Mouse (Mus musculus): ENCODE measurements around the gene Sfxn2.
A peak's percentile ranks its signal among the peaks of the same experiment; 100 is the strongest.

Gene Sfxn2

DNA sequence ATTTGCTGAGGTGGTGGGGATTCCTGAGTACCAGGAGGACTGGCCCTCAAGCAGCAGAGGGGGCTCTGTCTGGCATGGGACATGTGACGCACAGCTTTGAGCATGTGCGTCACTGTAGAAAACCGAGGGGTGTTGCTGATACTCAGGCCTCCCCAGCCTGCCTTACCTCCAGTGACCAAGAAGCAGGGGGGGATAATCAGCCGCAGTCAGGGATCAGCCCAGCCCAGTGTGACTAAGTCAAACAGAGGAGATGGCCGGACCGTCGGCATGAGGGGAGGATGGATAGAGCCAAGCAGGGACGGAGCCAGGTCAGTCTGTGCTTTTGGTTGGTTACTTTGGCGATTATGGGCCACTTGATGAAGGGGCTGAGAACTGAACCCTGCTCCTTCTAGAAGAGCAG lies 58.5 kb downstream of the Sfxn2 start:
- DNase-seq, result no peak

DNA sequence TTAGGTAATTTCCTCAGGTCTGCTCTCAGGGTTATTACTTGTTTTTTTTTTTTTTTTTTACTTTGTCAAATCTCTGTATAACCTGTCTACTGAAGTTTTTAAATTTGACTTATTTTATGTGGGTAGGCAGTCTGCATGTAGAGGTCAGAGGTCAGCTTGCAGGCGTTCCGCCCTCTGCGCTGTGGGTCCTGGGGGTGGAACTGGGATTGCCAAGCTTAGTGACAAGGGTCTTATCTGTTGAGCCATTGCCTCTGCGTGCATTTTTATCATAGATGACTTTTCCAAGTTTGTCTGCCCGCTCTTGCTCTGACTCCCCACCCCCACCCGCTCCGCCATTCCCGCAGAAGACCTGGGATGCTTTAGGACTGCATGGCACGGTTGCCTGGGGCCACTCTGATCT lies 62.6 kb downstream of the Sfxn2 start:
- no peak for DNase-seq

DNA sequence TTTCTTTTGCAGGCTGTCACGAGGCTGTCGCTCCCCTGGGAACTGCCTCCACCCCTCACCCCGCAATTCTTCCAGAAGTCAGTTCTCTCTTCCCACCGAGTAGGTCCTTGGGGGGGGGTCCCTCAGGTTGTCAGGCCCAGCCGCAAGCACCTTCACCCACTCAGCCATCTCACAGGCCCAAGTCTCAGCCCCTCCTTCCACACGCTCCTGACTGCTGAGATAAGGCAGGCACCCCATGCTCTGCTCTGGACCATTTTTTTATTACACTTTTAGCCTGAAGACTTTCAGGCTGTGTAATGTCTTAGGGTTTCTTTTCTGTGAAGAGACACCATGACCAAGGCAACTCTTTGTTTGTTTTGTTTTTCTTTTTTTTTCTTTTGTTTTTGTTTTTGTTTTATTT lies 64.4 kb downstream of the Sfxn2 start:
- no peak for DNase-seq

DNA sequence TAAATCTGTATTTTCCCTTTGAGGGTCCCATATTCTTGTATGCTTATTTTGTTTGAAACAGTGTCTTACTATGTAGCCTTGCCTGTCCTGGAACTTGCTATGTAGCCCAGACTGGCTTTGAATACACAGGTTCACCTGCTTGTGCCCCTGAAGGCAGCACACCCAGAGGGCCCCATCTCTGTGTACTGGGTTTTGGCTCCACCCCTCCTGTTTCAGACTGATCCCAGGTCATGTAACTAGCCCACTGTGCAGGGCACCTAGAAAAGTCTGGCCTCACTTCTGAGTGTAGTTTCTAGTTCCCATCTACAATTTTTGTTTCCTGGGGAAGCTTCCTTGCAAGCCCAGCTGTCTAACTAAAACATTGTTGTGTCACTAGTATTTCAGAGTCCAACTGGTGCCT lies 65.9 kb downstream of the Sfxn2 start:
- DNase-seq, result no peak

DNA sequence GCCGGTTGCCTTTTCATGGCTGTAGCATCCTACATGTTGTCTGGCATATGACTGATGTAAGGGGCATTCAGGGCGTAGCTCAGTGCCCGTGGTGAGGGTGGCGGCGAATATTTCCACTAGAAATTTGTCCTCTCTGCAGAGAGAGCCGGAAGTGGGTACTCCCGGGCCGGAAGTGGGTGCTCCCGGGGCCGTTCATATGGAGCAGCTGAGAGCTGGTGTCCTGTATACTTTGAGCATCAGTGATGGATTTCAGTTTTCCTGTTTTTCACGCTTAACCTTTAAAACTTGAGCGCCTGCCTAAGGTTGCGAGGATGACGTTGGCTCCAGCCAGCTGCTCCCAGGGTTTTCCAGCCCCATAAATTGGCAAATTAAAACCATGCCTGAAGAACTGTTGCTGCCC lies 66.3 kb downstream of the Sfxn2 start:
- DNase-seq, result peak; percentile 24

DNA sequence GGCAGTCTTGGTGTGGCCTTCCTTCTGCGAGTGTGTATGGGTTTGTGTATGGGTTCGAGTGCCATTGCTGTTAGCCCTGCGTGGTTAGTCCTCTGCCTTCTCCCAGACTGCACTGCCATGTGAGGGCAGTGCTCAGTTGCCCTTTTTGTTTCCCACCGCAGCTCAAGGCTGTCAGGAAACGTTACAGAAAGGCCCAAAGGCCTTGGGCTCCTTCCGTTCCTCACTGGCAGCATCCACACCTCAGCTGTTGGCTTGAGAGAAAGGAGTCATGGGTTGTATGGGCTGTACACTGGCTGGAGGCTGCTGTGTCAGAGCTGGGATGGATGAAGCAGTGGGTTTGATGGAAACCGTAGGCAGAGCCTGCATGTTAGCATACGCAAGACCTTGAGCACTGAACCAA lies 67.6 kb downstream of the Sfxn2 start:
- DNase-seq, result no peak

DNA sequence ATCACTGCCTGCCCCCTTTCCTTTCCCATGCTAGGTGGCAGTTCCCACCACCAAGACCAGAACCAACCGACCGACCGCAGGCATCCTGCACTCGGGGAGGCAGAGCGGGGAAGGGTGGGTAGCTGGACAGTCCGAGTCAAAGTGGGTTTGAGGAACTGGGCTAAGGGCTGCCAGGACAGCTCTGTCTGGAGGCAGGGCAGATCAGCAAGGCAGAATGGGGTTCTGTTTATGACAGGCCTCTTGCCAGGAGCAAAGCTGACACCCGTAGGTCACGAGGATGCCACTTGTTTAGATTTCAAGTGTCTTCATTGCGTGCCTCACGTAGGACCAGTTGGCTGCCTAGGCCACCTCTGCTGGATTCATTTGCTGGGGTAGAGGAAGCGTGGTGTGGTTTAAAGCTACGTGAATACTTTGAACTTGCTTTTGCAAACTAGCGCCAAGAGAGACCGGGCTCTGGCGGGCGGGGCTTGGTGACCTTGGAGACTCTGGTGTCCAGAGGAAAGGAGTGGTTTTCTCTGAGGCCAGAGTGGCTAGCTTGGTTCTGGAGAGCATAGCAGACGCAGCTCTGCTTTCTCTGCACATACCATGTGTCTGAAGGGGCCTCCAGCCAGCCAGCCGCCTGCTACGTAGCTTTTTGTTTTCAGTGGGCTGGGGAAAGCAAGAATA lies 68.4 kb downstream of the Sfxn2 start:
- DNase-seq, result no peak

DNA sequence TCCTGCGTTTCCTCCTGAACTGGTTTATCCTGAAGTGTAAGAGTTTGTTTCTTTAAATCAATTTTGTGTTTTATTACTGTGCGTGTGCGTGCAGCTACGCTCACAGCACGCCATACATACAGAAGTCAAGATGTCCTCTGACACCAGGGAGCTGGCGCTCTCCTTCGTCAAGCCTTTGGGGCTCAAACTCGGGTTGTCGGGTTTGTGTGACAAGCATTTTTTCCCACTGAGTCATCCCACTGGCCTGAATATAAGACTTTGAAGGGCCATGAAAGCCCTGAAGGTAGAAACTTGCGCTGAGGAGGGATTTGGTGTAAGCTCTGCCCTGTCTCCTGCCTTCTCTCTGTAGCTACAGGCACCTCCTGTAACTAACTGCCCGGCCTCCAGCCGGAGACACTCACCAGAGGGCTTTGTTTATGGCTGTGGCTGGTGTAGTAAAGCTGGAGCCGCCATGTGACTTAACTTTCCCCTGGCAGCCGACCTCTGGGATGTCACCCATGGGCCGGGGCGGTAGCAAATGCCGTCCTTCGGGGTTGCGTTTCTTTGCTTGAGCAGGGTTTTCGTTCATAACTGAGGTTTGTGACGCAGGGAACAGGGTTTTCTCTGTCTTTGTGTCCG lies 69.1 kb downstream of the Sfxn2 start:
- no peak for DNase-seq

DNA sequence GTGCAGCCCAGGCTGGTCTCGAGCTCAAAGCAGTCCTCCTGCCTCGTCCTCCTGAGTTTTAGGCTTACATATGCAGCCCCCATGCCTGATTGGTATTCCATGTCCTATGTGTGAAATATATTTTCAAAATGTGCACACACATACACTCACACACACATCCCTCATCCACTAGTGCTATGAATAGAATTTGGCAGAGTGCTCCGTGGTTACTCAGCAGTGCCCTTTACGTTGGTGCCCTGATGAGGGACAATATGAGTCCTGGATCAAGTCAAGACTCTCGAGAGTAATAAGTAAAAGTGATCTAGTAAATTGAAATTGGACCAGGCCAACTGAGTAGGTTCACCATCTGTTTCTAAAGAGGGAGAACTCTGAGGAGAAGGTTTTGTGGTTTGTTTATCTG lies 70.1 kb downstream of the Sfxn2 start:
- DNase-seq, result no peak

DNA sequence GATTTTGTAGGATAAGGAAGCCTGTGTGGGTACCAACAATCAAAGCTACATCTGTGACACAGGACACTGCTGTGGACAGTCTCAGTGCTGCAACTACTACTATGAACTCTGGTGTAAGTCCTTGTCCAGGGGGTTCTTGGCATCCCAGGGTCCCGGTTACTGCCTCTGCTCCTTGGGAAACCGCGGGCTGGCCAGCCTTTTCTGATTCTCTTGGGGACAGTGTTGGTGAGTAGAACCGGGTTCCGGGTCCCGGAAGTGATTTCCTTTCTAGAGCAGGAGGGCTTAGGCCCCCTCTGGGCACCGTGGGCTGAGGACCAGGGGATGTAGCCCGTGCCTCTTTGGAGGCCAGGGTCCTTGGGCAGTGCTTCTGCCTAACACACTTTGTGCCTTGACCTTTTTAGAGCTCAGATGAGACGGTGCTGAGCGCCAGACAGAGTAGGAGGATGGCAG lies 71.2 kb downstream of the Sfxn2 start:
- DNase-seq, result no peak

DNA sequence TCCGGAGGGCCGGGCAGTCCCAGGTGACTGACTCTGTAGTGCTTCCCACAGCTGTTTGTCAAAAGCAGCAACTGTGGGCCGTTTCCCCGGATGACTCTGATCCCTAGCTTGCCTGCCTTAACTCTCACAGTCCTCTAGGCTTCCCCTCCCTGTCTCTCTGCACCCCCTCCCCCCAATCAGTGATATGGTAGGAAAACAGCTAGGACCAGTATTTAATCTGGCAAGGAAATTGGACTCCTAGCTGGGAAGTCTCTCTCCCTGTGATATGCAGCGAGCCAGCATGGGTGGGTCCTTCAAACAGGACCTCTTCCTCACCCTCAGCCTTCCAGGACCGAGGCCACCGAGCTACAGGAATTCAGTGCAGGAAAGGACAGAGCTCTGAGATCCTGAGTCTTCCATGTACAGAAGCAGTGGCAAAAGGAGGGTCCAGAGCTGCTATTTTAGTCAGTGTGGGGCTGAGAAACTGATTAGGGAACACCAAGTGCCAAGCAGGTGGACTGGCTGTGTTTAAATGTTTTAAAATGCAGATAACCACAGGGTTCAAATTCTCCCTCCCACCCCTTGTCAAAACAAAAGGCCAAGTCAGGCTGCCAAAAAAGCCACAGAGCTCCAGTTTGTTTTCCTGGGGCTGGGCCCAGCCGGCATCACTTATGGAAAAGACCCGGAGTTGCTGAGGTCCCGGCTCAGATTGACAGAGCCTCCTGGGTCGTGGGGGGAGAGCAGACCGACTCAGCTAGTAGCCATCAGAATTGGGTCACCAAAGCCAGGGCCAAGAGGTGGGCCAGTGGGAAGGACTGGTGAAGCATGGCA lies 71.8 kb downstream of the Sfxn2 start:
- DNase-seq, result no peak

DNA sequence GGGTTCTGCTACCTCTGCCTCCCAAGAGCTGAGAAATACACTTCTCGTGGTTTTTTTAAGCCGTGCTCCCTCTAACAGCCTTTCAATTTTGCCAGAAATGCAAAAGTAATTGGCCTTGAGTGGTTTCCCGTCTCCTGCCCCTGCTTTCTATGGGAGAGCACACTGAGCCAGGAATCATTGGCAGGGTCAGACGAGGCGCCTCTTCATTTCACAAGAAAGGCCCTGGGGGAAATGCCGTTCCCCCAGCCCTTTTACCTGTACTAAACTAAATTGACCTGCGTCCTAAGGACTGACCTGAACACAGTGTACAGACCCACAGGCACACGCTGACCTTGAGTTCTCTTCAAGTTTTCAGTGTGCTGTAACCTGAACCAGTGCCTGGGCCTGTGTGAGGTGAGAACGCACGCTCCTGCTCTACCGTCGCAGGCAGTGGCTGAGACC lies 72.9 kb downstream of the Sfxn2 start:
- no peak for DNase-seq

DNA sequence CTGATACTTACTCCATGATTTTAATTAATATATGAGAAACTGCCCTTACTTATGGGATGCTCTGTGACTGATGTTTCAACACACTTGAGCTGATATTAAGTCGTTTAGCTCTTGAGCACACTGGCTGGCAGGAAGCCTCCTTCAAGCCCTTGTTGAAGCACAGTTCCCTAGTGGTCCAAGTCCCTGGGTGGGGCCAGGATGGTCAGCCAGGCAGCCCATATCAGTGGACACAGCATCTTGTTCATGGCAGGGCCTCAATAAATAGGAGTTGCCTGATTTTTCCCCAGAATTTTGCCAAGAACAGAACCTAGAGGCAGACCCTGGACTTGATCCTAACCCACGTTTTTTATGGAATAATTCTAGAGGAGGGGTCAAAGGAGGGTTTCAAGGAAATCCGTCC lies 74.1 kb downstream of the Sfxn2 start:
- DNase-seq, result no peak
